9 mouse cellular contexts compared by ENCODE assay signal in genomic region chr16:58663021-58663420, GRCm38 (mm10). TPM values are rescaled to one million over a fixed set of nuclear protein-coding genes. Genes with fewer than 3 reads are reported as not detected.
DNase-seq lines count a peak whose midpoint lies in the region; ATAC-seq and TF ChIP-seq lines count a peak whose summit lies in the region.
"Had no signal": no experiment of that assay in that cellular context is flagged by ENCODE, and none has a peak within 500 bp of the region (broad histone marks: within the 10 kb centered on the region; RNA-seq: fewer than 3 reads in every experiment).

No protein-coding gene starts in this region.

- peak; percentile 20 for TF ChIP-seq CTCF in Patski (IDR thresholded peaks at IDR 0.05)

- CTCF ChIA-PET in Patski (lab: Charles Lee): no interaction called here

- in situ Hi-C loops in Patski (cut with MboI; ENCODE audit: low pct_unique_long_range_greater_than_20kb): no loop called here

- ATAC-seq in kidney, embryonic 15.5 days (replicated peaks; ENCODE audit: low FRiP score): 0 out of 2 replicates have a peak, but pooled peaks have one; percentile 29
- ATAC-seq in Patski: no peak
- peak; percentile 52; the same call in 1 of the 2 replicates for ATAC-seq in intestine, embryonic 15.5 days

- no peaks in the 10 kb centered on the region for H3K36me3 ChIP-seq in kidney, embryonic 15.5 days
- no peaks in the 10 kb centered on the region for H3K36me3 ChIP-seq in intestine, embryonic 15.5 days

- no peaks in the 10 kb centered on the region for H3K9me3 ChIP-seq in kidney, embryonic 15.5 days (replicated peaks)
- no peaks in the 10 kb centered on the region for H3K9me3 ChIP-seq in intestine, embryonic 15.5 days

- intact Hi-C loops in gastrocnemius, postnatal 14 days (cut with DNase I; ENCODE audit: low total_unique reads): loop anchor here (10.0 kb wide), 1 partner anchor 368 kb away; no protein-coding TSS in a partner anchor

- no peak overlapping the region for H3K4me2 ChIP-seq in kidney, embryonic 15.5 days
- H3K4me2 ChIP-seq in intestine, embryonic 15.5 days (replicated peaks): no peak overlapping the region

- H3K27me3 ChIP-seq in kidney, embryonic 15.5 days: no peaks in the 10 kb centered on the region
- peaks cover 8% of the 10 kb centered on the region for H3K27me3 ChIP-seq in Patski
- no peaks in the 10 kb centered on the region for H3K27me3 ChIP-seq in intestine, embryonic 15.5 days (replicated peaks)

- H3K27ac ChIP-seq in kidney, embryonic 15.5 days: no peak overlapping the region
- no peak overlapping the region for H3K27ac ChIP-seq in intestine, embryonic 15.5 days

- no peak for DNase-seq in kidney, postnatal 36 days
- DNase-seq in Patski (ENCODE audit: low read depth, low spot score): no peak
- peak; percentile 25 for DNase-seq in naive thymus-derived CD4-positive, alpha-beta T cell, adult 2 months (ENCODE audit: low read depth)
- DNase-seq in right cerebral cortex, postnatal 4 days: no peak
- no peak for DNase-seq in gastrocnemius, postnatal 14 days
- no peak for DNase-seq in cerebellum, postnatal 25 days

- WGBS in kidney, embryonic 15.5 days: 62% methylated on average over 5 of the region's 5 CpGs
- 64% methylated on average over 5 of the region's 5 CpGs for WGBS in intestine, embryonic 15.5 days

- no peak overlapping the region for H3K4me3 ChIP-seq in kidney, embryonic 15.5 days (replicated peaks)
- no peak overlapping the region for H3K4me3 ChIP-seq in intestine, embryonic 15.5 days (replicated peaks)

- POLR2A ChIA-PET in Patski (lab: Charles Lee): no interaction called here

- no peaks in the 10 kb centered on the region for H3K4me1 ChIP-seq in kidney, embryonic 15.5 days
- no peaks in the 10 kb centered on the region for H3K4me1 ChIP-seq in intestine, embryonic 15.5 days (replicated peaks)

- H3K9ac ChIP-seq in kidney, embryonic 15.5 days: no peak overlapping the region
- no peak overlapping the region for H3K9ac ChIP-seq in intestine, embryonic 15.5 days

RNA-seq across cellular contexts. Expression of gene Cpox, which starts 7.1 kb away (rescaled TPM):
- polyA plus RNA-seq in kidney, embryonic 15.5 days (2015; fragmentation: Nextera tagmentation; extraction: Ambion mirVana): 38.0 and 39.1 TPM in 2 replicates
- polyA plus RNA-seq in Patski (2021): 27.3 TPM
- 58.4 and 71.3 TPM in 2 replicates for polyA plus RNA-seq in intestine, embryonic 15.5 days (2015; fragmentation: Nextera tagmentation; extraction: Ambion mirVana)
- total RNA-seq in gastrocnemius, postnatal 14 days (2021): 10 to 100 TPM; 12.0 to 14.0 TPM

RNA-seq across cellular contexts. Expression of gene E330017A01Rik, which starts 24.5 kb away (rescaled TPM):
- polyA plus RNA-seq in kidney, embryonic 15.5 days (2015; fragmentation: Nextera tagmentation; extraction: Ambion mirVana): not detected in 2 replicates
- not detected for polyA plus RNA-seq in Patski (2021)
- not detected in 2 replicates for polyA plus RNA-seq in intestine, embryonic 15.5 days (2015; fragmentation: Nextera tagmentation; extraction: Ambion mirVana)
- total RNA-seq in gastrocnemius, postnatal 14 days (2021): not detected
- total RNA-seq: left cerebral cortex, adult 8-10 months had no signal

RNA-seq across cellular contexts. Expression of gene Gm813, which starts 46.2 kb away (rescaled TPM):
- polyA plus RNA-seq in kidney, embryonic 15.5 days (2015; fragmentation: Nextera tagmentation; extraction: Ambion mirVana): not detected in 2 replicates
- polyA plus RNA-seq in Patski (2021): not detected
- not detected in 2 replicates for polyA plus RNA-seq in intestine, embryonic 15.5 days (2015; fragmentation: Nextera tagmentation; extraction: Ambion mirVana)
- total RNA-seq in gastrocnemius, postnatal 14 days (2021): not detected
- total RNA-seq: left cerebral cortex, adult 8-10 months had no signal

RNA-seq across cellular contexts. Expression of gene Gpr15, which starts 55.8 kb away (rescaled TPM):
- polyA plus RNA-seq in kidney, embryonic 15.5 days (2015; fragmentation: Nextera tagmentation; extraction: Ambion mirVana): not detected in 2 replicates
- polyA plus RNA-seq in Patski (2021): not detected
- 0.14 TPM in 1 of 2 replicates, not detected in the other for polyA plus RNA-seq in intestine, embryonic 15.5 days (2015; fragmentation: Nextera tagmentation; extraction: Ambion mirVana)
- not detected for total RNA-seq in gastrocnemius, postnatal 14 days (2021)
- total RNA-seq: left cerebral cortex, adult 8-10 months had no signal
